Mouse (Mus musculus) v-Abl transformed pro-B cells (cell line): ENCODE measurements at regions not wholly inside any gene's neighbourhood (a gene's known extent, or its start where the extent isn't known, plus 50 kb on each side); places are given as distances from the start of the nearest gene placed in this dataset.

Source experiments
- in situ Hi-C, 2 experiments: fragments of 400-800 bp; cut with MboI; formaldehyde crosslinking; loops; one replicate each; pipeline ENCODE4 v1.15.1; 2025; ENCODE audit not compliant: unreplicated experiment in 2 of 2

GRCm38 (mm10) chrX:10984894-10985293, 270.1 kb downstream of the Mid1ip1 start:
- in situ Hi-C loops: no loop called here

- in situ Hi-C loops: no loop called here
Observed at GRCm38 (mm10) chrX:10991871-10992210, 277.0 kb downstream of the Mid1ip1 start.

GRCm38 (mm10) chrX:10992211-10993004, 277.6 kb downstream of the Mid1ip1 start:
- in situ Hi-C loops: no loop called here

GRCm38 (mm10) chrX:10993005-10993377, 278.2 kb downstream of the Mid1ip1 start:
- in situ Hi-C loops: no loop called here

GRCm38 (mm10) chrX:10994910-10995309, 280.1 kb downstream of the Mid1ip1 start:
- in situ Hi-C loops: no loop called here

GRCm38 (mm10) chrX:11001180-11001579, 286.4 kb downstream of the Mid1ip1 start:
- in situ Hi-C loops: no loop called here

- in situ Hi-C loops: loop anchor here in 1 of 2 experiments (25.0 kb wide), 1 partner anchor 123 kb away; no protein-coding TSS in a partner anchor
Observed at GRCm38 (mm10) chrX:11039278-11039677, 259.8 kb upstream of the H2al1a start.

- in situ Hi-C loops: loop anchor here in 1 of 2 experiments (25.0 kb wide), 1 partner anchor 116 kb away; no protein-coding TSS in a partner anchor
Observed at GRCm38 (mm10) chrX:11046769-11047168, 252.3 kb upstream of the H2al1a start.

- in situ Hi-C loops: no loop called here
Observed at GRCm38 (mm10) chrX:11082171-11082570, 216.9 kb upstream of the H2al1a start.

- in situ Hi-C loops: no loop called here
Observed at GRCm38 (mm10) chrX:11082845-11083244, 216.2 kb upstream of the H2al1a start.

- in situ Hi-C loops: no loop called here
Observed at GRCm38 (mm10) chrX:11086257-11087072, 212.6 kb upstream of the H2al1a start.

GRCm38 (mm10) chrX:11087913-11088312, 211.1 kb upstream of the H2al1a start:
- in situ Hi-C loops: no loop called here

- in situ Hi-C loops: no loop called here
Observed at GRCm38 (mm10) chrX:11088506-11088905, 210.6 kb upstream of the H2al1a start.

- in situ Hi-C loops: no loop called here
Observed at GRCm38 (mm10) chrX:11090432-11090831, 208.6 kb upstream of the H2al1a start.

- in situ Hi-C loops: no loop called here
Observed at GRCm38 (mm10) chrX:11097581-11098254, 201.3 kb upstream of the H2al1a start.

- in situ Hi-C loops: no loop called here
Observed at GRCm38 (mm10) chrX:11098366-11098765, 200.7 kb upstream of the H2al1a start.

- in situ Hi-C loops: no loop called here
Observed at GRCm38 (mm10) chrX:11099146-11100087, 199.6 kb upstream of the H2al1a start.

GRCm38 (mm10) chrX:11100935-11101334, 198.1 kb upstream of the H2al1a start:
- in situ Hi-C loops: no loop called here

- in situ Hi-C loops: loop anchor here in 1 of 2 experiments (25.0 kb wide), 1 partner anchor 494 kb away; no protein-coding TSS in a partner anchor
Observed at GRCm38 (mm10) chrX:11131253-11131652, 167.8 kb upstream of the H2al1a start.

- in situ Hi-C loops: loop anchor here in 1 of 2 experiments (25.0 kb wide), 1 partner anchor 503 kb away; no protein-coding TSS in a partner anchor
Observed at GRCm38 (mm10) chrX:11139971-11140421, 159.1 kb upstream of the H2al1a start.
